13 mouse cellular contexts compared by ENCODE assay signal in genomic region chr8:15393936-15394721, GRCm38 (mm10).
"Had no signal": no experiment of that assay in that cellular context is flagged by ENCODE, and none has a peak within 500 bp of the region (broad histone marks: within the 10 kb centered on the region; RNA-seq: fewer than 3 reads in every experiment).

No protein-coding gene starts in this region.

- H3K27me3 ChIP-seq: limb, embryonic 13.5 days; neural tube, embryonic 13.5 days; stomach, embryonic 15.5 days had no signal

- H3K4me2 ChIP-seq: limb, embryonic 13.5 days; neural tube, embryonic 13.5 days; stomach, embryonic 15.5 days had no signal

- H3K27ac ChIP-seq: limb, embryonic 13.5 days; liver, embryonic 14.5 days; neural tube, embryonic 13.5 days; stomach, embryonic 15.5 days had no signal

- DNase-seq: kidney, adult 8-10 months; kidney, postnatal 25 days; layer of hippocampus, adult 9-11 months; left cerebral cortex, postnatal 4 days; retina, postnatal 1 day; right cerebral cortex, postnatal 4 days; thymus, adult 2 months; thymus, postnatal 25 days had no signal

- H3K4me3 ChIP-seq: limb, embryonic 13.5 days; neural tube, embryonic 13.5 days; stomach, embryonic 15.5 days had no signal

- H3K36me3 ChIP-seq: limb, embryonic 13.5 days; neural tube, embryonic 13.5 days; stomach, embryonic 15.5 days had no signal

- ATAC-seq: intestine, embryonic 16.5 days had no signal

- H3K9me3 ChIP-seq: limb, embryonic 13.5 days; neural tube, embryonic 13.5 days; stomach, embryonic 15.5 days had no signal

- H3K4me1 ChIP-seq: limb, embryonic 13.5 days; stomach, embryonic 15.5 days had no signal

- H3K9ac ChIP-seq: limb, embryonic 13.5 days; liver, embryonic 14.5 days; neural tube, embryonic 13.5 days; stomach, embryonic 15.5 days had no signal
